Mouse (Mus musculus): ENCODE measurements around the gene Zfp423. TPM values are rescaled to one million over a fixed set of nuclear protein-coding genes. Genes with fewer than 3 reads are reported as not detected.

The Zfp423 gene
- total RNA-seq, 1 experiment from 2014 or later: not detected

DNA sequence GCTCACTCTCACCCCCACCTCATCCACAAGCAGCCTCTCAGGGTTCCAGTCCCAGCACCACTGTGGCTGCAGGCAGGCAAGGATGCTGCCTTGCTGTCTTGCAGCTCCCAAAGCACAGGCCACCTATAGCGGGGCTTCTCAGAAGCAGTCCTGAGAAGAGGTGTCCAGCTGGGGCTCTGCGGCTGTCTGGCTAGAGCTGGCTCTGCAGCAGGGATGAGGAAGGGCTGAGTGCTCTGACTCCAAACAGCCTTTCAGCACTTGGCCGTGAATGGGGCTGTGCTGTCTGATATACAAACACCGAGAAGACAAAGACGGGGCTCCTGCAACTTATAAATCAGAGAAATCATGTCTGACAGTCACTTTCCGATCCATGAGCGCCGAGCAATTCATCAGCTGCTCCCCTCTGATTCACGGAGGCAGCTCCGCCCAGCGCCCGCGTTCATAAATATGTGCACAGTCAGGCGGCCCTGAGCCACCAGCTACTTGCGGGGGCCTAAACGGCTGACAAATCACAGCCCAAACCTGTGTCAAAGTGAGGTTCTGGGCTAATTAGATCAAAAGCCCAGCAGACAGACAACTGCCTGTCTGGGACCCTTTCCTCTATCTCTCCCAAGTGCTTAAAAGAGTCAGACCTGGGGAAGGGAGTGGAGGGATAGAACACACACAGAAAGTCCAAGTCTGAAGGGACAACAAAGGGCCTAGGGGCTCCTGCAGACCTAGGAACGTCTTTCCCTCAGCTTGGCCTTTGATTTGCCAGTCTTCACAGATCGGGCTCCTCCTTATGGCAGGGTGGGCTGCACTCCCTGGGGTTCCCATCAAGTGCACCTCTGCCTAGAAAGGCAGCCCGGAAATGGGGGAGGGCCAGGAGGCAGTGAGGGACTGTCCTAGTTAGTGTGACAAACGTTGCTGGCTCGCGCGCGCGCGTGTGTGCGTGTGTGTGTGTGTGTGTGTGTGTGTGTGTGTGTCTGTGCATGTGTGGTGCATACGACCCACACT lies 269.0 kb downstream of the Zfp423 start:
- ATAC-seq (replicated peaks; ENCODE audit: insufficient number of reproducible peaks, low FRiP score, low TSS enrichment, poor library complexity, severe bottlenecking): no peak

DNA sequence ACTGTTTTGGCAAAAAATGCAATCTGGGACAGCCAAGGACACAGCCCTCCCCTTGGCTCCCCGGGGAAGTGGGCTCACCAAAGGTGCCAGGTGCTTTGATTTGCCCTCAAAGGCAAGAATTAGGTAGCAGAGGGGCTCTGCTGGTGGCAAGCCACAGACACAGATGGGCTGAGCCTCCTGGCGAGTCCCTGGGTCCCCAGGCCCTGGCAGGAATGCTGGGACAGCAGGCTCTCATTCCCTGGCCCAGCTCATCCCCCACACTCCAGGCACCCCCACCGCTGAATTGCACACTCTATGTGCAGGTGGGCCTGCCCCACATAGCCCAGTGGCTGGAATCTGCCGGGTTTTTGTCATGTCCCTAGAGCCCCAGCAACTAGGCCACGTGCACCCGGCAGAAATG lies 270.2 kb downstream of the Zfp423 start:
- no peak for ATAC-seq (replicated peaks; ENCODE audit: insufficient number of reproducible peaks, low FRiP score, low TSS enrichment, poor library complexity, severe bottlenecking)

DNA sequence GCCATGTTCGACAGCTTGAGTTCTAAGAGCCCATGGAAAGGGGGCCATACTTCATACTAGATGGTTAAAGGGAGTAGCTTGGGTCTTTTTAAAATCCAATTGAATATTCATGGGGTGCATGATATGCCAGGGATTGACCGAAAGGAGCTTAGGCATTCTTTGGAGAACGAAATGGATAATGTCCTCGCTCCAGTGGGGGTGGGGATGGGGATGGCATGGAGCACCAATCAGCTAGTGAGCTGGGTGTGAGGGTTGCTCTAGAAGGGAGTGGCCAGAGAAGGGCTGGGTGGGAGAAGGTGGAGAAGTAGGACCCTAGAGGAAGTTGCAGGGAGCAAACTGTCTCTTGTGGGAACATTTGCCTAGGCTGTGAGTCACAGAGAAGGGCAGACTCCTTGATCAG lies 271.0 kb downstream of the Zfp423 start:
- ATAC-seq (replicated peaks; ENCODE audit: insufficient number of reproducible peaks, low FRiP score, low TSS enrichment, poor library complexity, severe bottlenecking): no peak

DNA sequence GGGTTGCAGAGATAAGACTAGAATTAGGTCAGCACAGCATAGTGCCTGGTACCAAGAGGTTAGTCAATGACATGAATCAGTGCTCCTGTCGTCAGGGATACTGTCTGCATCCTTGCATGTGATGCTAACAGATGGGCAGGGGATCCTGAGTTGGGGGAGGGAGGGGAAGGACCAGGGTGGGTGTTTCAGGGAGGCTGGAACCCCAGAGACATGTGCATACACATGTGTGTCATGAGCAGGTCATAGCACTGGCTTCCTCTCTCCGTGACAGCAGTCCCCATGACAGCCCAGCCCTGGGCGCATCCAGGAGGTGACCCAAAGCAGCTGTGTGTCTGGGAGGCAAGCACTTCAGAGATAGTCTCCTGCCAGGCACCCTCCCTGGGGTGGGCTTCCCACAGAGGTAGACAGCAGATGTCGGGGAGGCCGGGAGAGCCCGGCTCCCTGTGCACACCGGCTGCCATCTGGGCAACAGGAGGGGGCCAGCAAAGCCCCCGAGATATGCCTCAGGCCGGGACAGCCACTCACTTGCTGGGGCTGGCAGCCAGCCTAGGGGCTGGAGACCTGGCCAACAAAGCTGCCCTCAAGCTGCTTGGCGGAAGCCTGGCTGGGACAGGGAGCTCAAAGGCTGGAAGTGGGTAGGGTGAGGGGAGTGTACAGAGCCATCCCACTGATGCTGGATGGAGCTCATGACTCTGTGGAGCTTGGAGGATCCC lies 272.3 kb downstream of the Zfp423 start:
- ATAC-seq (replicated peaks; ENCODE audit: insufficient number of reproducible peaks, low FRiP score, low TSS enrichment, poor library complexity, severe bottlenecking): no peak

DNA sequence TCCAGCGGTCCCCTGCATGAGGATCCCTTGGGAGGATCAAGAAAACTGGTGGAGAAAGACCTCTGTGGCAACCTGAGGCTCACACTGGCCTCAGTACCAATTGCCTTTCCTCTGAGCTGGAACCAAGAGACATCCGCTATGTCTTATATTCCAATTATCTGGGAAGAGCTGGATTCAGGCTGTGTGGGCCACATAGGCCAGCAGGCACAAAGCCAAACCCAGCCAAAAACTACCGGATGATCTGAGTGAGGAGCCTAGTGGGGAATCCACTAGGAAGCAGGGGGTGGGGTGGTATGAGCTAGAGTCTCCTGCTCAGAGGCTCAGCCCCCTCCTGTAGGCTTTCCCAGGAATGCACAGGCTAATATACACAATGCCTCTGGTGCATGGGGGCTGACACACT lies 273.4 kb downstream of the Zfp423 start:
- no peak for ATAC-seq (replicated peaks; ENCODE audit: insufficient number of reproducible peaks, low FRiP score, low TSS enrichment, poor library complexity, severe bottlenecking)

DNA sequence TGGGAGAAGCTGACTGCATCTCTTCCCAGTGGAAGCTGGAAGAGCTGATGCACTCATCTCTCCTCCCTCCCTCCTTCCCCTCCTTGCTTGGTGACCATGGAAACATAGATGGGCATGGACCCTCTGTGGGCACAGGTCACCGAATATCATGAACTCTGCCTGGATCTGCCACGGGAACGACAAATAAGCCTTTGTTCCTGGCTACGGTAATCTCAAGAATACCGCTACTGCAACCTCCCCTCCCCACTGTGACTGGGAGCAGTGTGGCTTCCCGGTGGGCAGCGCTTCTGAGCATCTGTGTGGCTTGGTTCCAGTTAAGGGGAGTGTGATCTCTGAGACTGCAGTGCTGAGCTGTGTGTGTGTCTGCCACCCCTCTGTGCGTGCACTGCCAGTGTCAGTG lies 274.0 kb downstream of the Zfp423 start:
- no peak for ATAC-seq (replicated peaks; ENCODE audit: insufficient number of reproducible peaks, low FRiP score, low TSS enrichment, poor library complexity, severe bottlenecking)

DNA sequence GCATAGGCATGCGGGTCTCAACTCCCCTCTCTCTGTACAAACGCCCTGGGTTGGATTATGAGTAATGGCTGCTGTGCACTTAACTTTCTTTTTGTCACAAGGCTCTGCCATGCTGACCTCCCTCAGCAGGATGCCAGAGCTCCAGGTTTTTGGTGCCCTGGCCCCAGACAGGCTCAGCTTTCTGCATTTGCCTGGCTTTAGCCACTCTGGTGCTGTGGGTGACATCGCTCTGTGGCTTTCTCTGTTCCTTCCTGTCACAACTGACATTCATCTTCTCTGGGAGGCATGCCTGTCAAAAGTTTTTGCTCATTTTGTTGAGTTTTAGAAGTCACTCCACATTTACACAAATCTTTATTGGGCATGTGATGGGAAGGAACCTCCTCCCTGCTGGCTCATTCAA lies 277.3 kb downstream of the Zfp423 start:
- ATAC-seq (replicated peaks; ENCODE audit: insufficient number of reproducible peaks, low FRiP score, low TSS enrichment, poor library complexity, severe bottlenecking): no peak

DNA sequence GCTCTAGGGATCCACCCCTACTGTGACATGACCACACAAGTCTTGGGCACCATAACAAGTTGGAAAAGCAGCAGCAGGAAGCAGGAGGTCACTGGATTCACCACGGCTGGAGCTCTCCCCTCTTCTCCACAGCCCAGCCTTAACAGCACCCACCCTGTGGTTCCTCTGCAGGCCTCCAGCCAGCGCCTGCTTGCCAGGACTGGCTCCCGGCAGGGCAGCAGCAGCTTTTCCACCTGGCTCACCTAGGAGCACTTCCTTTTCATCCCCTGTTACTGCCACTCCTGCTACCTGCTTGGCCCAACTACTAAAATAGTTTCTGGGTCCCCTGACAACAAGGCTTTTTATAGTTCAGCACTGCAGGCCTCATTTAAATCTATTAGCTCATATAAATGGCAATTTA lies 279.4 kb downstream of the Zfp423 start:
- ATAC-seq (replicated peaks; ENCODE audit: insufficient number of reproducible peaks, low FRiP score, low TSS enrichment, poor library complexity, severe bottlenecking): no peak

DNA sequence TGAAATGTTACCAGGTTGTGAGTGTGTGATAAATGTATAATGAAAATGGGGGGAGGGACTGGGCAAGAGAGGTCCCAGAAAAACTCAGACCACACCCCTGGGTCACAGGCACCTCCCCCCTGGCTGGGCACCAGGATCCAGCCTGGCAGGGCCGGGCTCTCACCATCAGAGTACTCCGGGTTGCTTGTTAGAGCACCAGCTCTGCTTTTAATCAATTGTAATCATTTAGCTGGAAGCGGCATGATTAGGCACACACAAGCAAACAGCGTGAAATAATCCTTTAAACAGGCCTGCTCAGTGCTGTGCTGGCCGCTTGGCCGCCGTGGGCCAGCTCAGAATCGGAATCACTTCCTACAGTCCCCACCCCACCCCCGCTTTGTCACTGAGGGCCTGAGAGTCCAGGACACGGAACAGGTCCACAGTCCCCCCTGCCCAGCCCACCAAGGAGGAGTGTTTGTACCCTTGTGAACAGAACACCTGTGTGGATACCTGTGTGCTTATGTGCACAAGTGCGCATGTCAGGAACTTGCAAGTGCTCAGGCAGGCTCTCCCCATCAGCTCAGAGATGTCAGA lies 279.9 kb downstream of the Zfp423 start:
- no peak for ATAC-seq (replicated peaks; ENCODE audit: insufficient number of reproducible peaks, low FRiP score, low TSS enrichment, poor library complexity, severe bottlenecking)

DNA sequence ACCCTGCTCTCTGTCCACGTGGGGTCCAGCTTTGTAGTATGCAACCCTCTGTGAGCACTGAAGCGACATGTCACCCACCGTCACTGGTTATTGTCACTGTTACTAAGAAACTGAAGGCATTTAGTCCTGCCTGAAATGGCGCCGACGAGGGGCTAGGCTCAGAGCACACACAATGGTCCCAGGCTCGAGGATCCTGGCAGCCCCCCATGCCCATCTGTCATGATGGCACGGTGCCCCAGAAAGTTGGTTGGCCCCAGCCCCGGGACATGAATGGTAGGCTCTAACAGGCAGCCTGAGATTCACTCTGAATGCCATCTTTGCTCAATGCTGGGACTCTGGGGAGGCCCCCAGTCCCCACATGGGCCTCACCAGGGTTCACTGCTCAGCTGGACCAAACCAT lies 284.0 kb downstream of the Zfp423 start:
- ATAC-seq (replicated peaks; ENCODE audit: insufficient number of reproducible peaks, low FRiP score, low TSS enrichment, poor library complexity, severe bottlenecking): no peak

DNA sequence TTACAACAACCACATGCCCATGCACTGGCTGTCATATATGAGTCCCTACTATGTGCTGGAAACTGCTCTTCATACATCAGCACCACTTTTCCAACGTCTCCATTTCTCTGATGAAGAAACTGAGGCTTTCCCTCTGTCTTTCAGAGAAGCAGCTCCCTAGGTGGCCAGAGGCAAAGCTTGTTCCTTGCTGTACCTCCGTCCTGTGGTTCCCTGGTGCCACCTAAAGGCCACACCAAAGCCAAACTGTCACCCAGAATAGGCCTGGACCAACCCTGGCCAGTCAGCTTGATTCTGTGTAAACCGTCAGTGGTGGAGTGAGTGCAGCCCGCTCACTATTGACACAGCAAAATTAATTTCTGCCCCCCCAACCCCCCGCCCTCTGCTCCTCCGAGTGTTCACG lies 285.2 kb downstream of the Zfp423 start:
- ATAC-seq (replicated peaks; ENCODE audit: insufficient number of reproducible peaks, low FRiP score, low TSS enrichment, poor library complexity, severe bottlenecking): no peak

DNA sequence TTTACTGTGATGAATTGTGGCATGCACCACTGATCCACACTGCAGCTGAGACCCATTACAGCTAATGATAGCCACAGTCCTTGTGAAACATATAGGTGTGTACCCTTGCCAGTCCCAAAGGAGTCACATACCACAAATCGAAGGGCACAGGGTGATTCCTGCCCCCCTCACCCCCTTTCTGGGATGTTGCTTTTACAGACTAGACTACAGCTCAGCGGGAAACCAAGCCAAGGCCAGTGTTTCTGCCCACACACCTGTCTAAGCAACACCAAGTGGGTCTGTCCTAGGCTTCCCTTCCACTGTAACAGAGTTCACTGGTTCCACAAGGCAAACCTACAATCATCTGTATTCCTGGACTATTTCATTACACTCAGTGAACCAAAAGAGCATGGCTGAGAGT lies 287.2 kb downstream of the Zfp423 start:
- ATAC-seq (replicated peaks; ENCODE audit: insufficient number of reproducible peaks, low FRiP score, low TSS enrichment, poor library complexity, severe bottlenecking): no peak

DNA sequence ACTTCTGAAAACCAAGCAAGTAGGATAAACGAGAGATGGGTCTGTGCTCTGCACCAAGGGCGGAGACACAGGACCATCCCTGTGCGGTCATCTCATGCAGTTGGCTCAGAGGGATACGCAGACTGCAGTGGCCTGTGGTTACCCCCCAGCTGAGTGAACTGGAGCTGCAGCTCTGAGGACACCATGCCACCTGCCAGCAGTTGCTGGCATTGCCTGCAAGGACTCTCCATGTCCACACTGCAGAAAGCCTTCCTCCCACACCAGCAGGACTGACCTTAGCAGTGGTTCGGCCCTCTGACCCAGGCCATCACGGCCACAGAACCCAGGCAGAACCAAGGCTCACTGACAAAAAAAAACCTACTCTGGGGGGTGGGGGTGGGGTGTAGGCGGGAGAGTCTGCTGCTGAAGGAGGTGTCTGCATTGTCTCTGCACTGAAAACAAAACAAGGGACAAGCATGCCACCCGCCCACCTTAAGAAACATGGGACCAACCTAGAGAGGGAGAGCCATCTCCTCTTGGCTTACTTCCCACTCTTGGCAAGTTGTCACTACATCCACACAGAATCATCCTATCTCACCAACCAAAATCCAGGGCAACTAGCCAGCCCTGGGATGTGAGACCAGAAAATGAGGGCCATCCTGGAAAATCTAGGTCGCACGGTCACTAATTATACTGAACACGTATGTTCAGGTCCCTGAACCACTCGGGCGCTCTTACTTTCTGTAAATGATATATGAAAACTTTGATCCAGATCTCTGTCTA lies 288.0 kb downstream of the Zfp423 start:
- no peak for ATAC-seq (replicated peaks; ENCODE audit: insufficient number of reproducible peaks, low FRiP score, low TSS enrichment, poor library complexity, severe bottlenecking)

DNA sequence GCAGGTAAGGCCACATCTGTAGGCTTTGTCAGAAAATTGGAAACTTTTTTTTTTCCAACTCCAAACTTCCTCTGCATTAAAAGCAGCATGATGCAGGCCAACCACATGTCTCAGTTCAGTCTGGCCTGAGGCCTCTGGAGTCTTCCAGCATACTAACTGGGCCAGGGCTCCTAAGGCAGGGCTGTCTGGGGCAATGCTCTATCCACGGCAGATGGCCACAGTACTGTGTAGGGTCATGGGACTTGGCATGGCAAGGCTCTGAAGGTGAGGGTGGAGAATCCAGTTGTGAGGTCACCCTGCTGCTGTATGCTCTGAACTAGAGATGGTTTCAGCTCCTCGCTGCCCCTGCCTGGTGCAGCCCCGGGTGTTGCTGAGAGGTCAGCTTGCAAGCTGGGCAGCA lies 289.2 kb downstream of the Zfp423 start:
- no peak for ATAC-seq (replicated peaks; ENCODE audit: insufficient number of reproducible peaks, low FRiP score, low TSS enrichment, poor library complexity, severe bottlenecking)

DNA sequence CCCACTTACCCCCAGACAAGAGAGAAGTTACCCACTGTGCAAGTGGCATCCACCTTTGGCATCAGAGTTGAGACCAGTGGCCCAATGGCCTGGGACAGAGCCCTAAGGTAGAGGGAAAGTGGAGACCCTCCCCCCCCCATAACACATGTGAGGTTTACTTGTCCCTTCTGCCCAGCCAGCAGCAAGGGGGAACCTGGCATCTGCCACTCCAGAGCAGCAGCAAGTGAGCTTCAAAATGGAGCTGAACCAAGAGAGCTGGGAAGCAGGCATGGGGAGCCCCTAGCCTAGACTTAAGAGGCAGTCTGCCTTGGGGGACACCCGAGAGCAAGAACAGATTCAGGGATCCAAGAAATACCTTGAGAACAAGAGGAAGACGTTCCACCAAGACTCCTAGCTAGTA lies 290.7 kb downstream of the Zfp423 start:
- ATAC-seq (replicated peaks; ENCODE audit: insufficient number of reproducible peaks, low FRiP score, low TSS enrichment, poor library complexity, severe bottlenecking): no peak

DNA sequence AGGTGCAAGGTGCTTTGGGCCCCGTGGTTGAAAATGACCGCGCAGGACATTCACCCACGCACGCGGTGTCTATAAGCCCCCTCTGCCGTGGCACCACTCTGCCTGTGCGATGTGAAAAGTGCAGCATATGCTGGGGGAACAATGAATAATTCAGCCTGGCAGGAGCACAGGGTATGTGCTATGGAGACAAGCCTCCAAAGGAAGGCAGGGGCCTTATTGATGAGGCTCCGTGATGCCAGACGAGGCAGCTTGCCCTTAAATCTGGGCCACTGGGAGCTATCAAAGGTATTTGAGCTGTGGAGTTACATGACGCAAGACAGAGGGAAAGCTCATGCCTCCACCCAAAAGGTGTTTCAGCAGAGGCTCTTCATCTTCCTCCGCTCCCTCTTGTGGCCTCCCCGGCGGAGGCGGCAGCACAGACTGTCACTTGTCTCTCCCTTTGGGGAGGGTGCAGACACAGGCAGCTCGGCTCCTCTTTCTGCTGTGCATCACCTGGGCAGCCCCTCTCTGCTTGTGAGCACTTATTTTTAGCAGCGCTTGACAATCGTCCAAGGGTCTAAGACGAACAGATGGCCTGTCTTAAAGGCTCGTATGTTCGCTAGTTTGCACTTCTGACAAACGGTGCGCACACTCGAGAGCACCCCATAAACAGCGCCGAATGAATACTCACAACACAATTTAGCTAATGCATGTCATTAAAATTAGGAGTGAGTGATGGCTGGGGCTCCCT lies 291.3 kb downstream of the Zfp423 start:
- no peak for ATAC-seq (replicated peaks; ENCODE audit: insufficient number of reproducible peaks, low FRiP score, low TSS enrichment, poor library complexity, severe bottlenecking)

DNA sequence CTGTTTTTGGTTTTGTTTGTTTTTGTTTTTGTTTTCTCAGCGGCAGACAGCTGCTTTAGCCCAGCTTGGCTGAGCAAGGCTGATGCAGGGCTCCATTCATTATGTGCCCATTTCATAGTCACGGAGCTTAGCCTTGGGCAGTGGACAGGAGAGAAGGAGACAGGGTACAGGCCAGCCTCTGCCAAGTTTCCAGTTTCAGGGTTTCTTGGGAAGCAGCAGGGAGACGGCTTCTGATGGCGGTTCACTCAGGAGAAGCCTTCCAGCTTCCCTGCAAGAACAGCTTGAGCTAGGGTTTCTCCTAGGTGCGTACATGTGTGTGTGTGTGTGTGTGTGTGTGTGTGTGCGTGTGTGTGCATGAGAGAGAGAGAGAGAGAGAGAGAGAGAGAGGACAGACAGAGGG lies 292.1 kb downstream of the Zfp423 start:
- ATAC-seq (replicated peaks; ENCODE audit: insufficient number of reproducible peaks, low FRiP score, low TSS enrichment, poor library complexity, severe bottlenecking): no peak

DNA sequence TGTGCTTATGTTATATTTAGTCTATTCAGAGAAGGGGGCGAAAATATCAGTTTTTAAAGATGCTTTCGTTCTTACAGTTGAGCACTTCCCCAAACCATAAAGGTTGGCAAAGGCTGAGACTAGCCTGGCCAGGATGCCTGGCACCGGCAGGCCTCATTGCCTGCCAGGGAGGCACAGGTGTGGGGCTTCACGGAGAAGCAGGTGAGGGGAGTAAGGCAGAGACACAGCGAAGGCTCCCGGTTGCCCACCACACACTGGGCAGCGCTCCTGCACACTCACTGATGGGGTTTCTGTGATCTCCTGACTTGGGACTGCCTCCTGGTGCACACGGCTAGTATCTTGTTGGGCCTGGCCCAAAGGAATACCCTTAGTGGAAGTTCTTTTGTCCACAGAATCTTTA lies 294.1 kb downstream of the Zfp423 start:
- ATAC-seq (replicated peaks; ENCODE audit: insufficient number of reproducible peaks, low FRiP score, low TSS enrichment, poor library complexity, severe bottlenecking): no peak

DNA sequence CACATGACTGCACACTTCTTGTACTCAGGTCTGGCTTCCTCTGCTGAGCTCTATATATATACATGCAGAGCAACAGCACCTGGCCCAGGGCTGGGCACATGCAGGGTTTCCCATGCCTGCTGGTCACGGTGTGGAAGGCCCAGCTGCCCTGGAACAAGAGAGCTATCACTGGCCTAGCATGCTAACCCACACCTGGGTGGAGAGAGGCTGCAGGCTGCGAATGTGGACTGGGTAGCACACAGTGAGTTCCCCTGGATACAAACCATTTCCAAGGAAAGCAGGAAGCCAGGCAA lies 295.2 kb downstream of the Zfp423 start:
- no peak for ATAC-seq (replicated peaks; ENCODE audit: insufficient number of reproducible peaks, low FRiP score, low TSS enrichment, poor library complexity, severe bottlenecking)
